Mouse (Mus musculus) left cerebral cortex, adult 2 months (tissue): ENCODE data around the gene Trmt1. TPM values are rescaled to one million over a fixed set of nuclear protein-coding genes. Genes with fewer than 3 reads are reported as not detected.

Experiments used
- DNase-seq, 2 experiments: peaks; one replicate each; pipeline ENCODE4 v3.0.0; 2021 to 2022; ENCODE audit warnings: low spot score in 2 of 2, mixed read lengths in 1 of 2; ENCODE audit errors: extremely low spot score in 1 of 2
- H3K27ac ChIP-seq: fragments of 200-600 bp; 2 replicates; pipeline ENCODE4 v1.8.1; 2022
- H3K4me3 ChIP-seq: fragments of 200-600 bp; 2 replicates; pipeline ENCODE4 v1.8.1; 2022
- CTCF ChIP-seq: fragments of 200-600 bp; IDR thresholded peaks from 2 replicates; pipeline ENCODE4 v1.8.1; 2022; ENCODE audit warnings: antibody characterized with exemption, mild to moderate bottlenecking, moderate library complexity
- intact Hi-C: fragments of 180-260 bp; cut with DNase I; formaldehyde crosslinking; loops from one replicate; pipeline ENCODE4 v1.15.1; 2025
- total RNA-seq, 2 experiments: library from RNA; stranded (reverse); gene quantifications; 2 replicates each; pipeline ENCODE4 v1.2.3; 2021

Gene Trmt1
- total RNA-seq, 2 experiments from 2014 or later, result 108 to 115 TPM

DNA sequence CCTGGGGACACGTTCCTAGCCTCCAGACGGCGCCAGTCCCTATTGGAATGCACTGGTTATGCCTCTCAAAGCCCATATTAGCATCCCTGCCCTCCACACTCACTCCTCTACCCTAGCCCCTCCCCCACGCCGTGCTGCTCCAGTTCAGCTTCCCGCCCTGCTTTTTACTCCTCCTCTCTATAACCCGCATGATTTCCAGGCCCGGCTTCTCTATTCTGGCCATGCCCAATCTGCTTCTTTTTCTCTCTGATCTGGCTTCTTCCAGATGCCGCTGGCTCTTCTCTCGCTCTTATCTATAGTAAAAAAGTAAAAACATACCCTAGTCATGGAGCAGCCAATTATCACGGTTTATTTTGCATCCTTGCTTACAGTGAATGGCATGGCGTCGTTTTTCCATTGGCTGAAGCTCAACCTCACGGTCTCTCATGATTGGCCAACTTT, 38.6 kb upstream of the Trmt1 start:
- no peak for DNase-seq
- Histone ChIP-seq H3K27ac (no peak overlapping the region), H3K4me3 (no peak overlapping the region)
- TF ChIP-seq CTCF, result no peak
- intact Hi-C loops, result no loop called here

DNA sequence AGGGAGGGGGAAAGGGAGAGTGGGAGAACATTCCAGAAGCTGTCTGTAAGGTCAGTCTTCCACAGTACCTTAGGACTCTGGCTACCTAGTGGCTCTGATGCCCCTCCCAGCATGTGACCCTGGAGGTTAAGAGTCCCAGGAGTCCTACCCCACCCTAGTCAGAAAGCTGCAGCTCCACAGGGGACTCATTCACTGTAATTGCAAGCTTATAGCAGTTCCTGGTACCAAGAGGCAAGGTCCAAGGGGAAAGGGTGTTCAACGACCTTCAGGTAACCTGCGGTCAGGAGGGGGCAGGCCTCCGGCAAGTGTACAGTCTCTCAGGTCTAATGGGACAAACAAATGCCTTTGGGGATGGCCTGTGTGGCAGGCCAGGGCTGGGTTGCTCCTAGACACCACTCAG, 35.9 kb upstream of the Trmt1 start:
- no peak for DNase-seq
- Histone ChIP-seq H3K4me3 (no peak overlapping the region), H3K27ac (no peak overlapping the region)
- intact Hi-C loops, result no loop called here
- no peak for TF ChIP-seq CTCF

DNA sequence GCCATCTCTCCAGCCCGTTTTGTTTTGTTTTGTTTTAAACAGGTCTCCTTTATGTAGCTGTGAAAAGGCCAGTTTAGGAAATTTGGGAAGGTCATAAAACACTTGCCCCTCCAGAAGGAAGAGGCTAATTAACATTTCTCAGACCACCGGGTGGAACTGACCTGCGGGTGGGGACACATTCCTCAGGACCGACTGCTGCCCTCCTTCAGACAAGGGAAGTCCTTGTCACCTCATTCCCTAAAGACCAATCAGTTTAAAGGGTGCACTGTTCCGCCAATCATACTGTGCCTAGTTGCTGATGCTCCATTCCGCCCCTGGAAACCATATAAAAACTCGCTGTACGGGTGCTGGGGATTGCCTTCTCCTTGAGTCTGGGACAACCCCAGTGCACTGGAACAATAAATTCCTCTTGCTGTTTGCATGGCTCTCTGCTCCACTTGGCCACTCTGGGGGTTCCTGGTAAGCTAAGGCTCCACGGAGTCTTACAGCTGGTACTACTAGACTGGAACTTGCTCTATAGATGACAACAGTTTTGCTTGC, 32.9 kb upstream of the Trmt1 start:
- no peak for DNase-seq
- H3K27ac ChIP-seq, result no peak overlapping the region
- intact Hi-C loops, result no loop called here
- no peak for TF ChIP-seq CTCF
- H3K4me3 ChIP-seq, result no peak overlapping the region

DNA sequence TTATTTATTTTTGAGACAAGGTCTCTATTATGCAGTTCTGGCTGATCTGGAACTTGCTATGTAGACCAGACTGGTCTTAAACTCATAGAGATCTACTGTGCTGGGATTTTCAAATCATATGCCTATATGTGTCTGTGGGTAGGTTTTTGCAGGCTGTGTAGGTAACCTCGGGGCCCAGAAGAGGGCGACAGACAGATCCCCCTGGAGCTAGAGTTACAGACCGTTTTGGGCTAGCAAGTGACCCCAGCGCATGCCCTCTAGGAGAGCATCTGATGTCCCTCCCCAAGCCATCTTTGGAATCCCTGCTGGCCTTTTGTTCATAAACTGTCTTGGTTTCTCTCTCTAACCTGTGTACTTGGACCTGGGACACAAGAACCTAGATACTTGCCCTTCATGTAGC, 31.5 kb upstream of the Trmt1 start:
- Histone ChIP-seq H3K27ac (no peak overlapping the region), H3K4me3 (no peak overlapping the region)
- TF ChIP-seq CTCF, result peak; percentile 13
- DNase-seq, result no peak
- intact Hi-C loops, result no loop called here

DNA sequence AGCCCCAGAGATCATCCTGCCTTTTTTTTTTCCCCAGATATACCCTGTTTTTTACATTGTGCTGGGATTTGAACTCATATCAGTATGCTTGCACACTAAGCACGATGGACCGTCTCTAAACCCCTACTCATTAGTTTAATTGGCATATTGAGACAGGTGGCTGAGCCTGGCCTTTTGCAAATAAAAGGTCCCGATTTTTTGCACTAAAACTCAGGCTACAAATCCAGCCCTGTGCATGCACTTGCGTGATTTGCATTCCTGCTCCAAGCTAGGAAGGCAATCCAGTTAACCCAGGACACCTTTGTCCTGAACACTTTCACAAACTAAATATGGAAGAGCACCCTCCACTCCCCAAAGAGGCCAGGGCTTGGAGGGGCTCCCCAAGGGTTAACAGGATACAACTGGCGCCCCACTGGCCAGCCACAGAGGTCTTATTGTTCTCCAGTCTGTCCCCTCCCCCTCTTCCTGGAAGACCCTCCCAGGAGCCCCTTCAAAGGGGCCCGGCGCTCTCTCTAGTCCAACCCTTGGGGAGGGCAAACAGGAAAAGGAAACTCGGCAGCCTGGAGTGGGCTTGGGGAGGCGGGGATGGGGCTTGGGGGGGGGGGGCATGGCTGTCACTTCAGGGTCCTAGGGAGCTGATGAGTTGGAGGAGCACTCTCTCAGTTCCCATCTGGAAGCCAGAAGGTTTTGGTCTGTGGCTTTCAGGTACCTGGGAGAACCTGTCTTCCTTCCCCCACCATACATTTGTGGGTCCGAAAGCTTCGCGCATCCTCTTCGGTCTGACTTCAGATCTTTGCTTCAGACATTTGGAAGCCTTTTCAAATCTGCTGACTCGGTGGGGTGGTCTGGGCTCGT, 30.5 kb upstream of the Trmt1 start:
- intact Hi-C loops, result no loop called here
- no peak for TF ChIP-seq CTCF
- H3K27ac ChIP-seq, result peak overlapping the region; percentile 53
- H3K4me3 ChIP-seq, result peak overlapping the region; percentile 32
- no peak for DNase-seq

GRCm38 (mm10) chr8:84656191-84656525, 29.9 kb upstream of the Trmt1 start:
- Histone ChIP-seq H3K27ac (peak overlapping the region; percentile 20), H3K4me3 (peak overlapping the region; percentile 32)
- TF ChIP-seq CTCF, result no peak
- no peak for DNase-seq
- intact Hi-C loops, result no loop called here

DNA sequence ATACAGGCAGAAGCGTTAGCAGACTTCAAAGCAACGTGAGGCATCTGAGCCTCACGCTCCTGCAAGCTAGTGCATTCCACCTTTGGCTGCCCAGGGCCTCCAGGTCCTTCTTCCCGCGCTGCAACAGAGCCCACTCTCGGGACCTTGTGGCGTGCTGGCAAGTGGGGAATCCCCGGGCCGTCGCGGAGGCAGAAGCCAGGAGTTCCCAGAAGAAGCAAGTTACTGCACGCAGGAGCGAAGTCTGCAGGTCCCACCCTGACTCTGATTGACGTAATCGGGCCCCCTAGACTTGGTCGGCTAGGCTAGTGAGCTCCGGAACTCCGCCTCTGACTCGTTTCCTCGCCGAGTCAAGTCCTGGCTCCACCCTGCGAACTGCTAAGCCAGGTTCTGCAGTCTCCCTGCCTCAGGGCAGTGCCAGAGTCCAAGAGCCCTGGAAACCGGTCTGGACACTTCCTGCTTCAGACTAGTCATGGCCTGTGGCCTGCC, 29.4 kb upstream of the Trmt1 start:
- H3K4me3 ChIP-seq, result peak overlapping the region; percentile 32
- intact Hi-C loops, result no loop called here
- no peak for DNase-seq
- H3K27ac ChIP-seq, result peak overlapping the region; percentile 20; the same call in 1 of the 2 replicates
- TF ChIP-seq CTCF, result no peak

DNA sequence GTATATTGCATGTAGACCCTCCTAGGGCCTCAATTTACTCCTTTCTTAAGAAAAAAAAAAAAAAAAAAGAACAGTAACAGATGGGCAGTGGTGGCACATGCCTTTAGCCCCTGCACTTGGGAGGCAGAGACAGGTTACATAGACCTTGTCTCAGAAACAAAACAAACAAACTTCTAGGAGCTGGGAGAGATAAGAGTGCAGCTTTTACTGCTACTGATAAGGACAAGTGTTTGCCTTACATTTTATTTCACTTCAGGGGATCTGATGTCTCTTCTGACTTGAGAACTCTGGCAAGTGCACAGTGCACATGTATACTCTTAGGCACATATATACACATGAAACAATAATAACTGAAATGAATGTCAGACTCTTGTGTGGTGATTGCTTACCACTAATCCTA, 28.9 kb upstream of the Trmt1 start:
- no peak for TF ChIP-seq CTCF
- Histone ChIP-seq H3K4me3 (no peak overlapping the region), H3K27ac (peak overlapping the region; percentile 6; the same call in 1 of the 2 replicates)
- no peak for DNase-seq
- intact Hi-C loops, result no loop called here

DNA sequence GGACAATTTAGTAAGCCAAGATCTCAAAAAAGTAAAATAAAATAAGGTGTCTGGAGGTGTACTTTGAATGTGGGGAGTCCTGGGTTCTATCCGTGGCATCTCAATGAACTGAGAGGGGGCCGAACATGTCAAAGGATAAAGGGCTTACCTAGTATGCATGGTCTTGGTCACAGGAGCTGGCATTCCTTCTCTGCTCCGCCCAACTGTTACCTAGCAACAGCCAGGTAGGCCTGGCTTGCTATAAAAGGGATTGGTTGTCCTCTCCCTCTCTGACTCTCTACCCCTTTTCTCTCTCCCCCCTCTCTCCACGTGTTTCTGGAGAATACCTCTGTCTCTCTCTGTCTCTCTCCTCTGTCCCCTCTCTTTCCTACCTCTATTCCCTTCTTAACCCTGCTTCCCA, 28.4 kb upstream of the Trmt1 start:
- DNase-seq, result no peak
- intact Hi-C loops, result no loop called here

DNA sequence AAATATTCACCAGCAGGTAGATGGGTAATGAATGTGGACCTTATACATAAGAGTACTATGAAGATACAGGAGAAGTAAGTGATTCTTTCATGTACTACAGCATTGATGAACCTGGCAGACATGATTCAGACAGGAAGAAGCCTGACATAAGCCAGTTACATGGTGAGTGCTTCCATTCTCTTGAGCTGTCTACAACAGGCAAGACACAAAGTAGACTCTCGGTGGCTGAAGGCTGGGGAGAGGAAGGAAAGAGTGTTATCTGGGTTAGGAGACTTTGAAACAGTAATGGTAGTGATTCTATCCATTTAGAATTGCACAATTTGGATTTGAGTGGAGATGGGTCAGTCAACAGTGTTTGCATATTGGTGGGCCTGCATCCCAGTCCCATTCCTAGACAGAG, 27.2 kb upstream of the Trmt1 start:
- Histone ChIP-seq H3K4me3 (no peak overlapping the region), H3K27ac (no peak overlapping the region)
- intact Hi-C loops, result no loop called here
- no peak for DNase-seq
- no peak for TF ChIP-seq CTCF

More for the DNA sequence above, 28.4 kb upstream of the Trmt1 start:
- TF ChIP-seq CTCF, result no peak
- Histone ChIP-seq H3K4me3 (no peak overlapping the region), H3K27ac (no peak overlapping the region)

- peak overlapping the region; percentile 66 for H3K27ac ChIP-seq
- H3K4me3 ChIP-seq, result peak overlapping the region; percentile 81
- no peak for DNase-seq
- intact Hi-C loops, result no loop called here
- no peak for TF ChIP-seq CTCF
Observed at GRCm38 (mm10) chr8:84659936-84660818, 25.9 kb upstream of the Trmt1 start.

GRCm38 (mm10) chr8:84660819-84661457, 25.2 kb upstream of the Trmt1 start:
- no peak for DNase-seq
- Histone ChIP-seq H3K27ac (peak overlapping the region; percentile 73), H3K4me3 (peak overlapping the region; percentile 81)
- intact Hi-C loops, result no loop called here
- no peak for TF ChIP-seq CTCF
